13 mouse cellular contexts compared by ENCODE assay signal in genomic region chr10:80496421-80496820, GRCm38 (mm10). TPM values are rescaled to one million over a fixed set of nuclear protein-coding genes. Genes with fewer than 3 reads are reported as not detected.
DNase-seq lines count a peak whose midpoint lies in the region; ATAC-seq and TF ChIP-seq lines count a peak whose summit lies in the region.
"Had no signal": no experiment of that assay in that cellular context is flagged by ENCODE, and none has a peak within 500 bp of the region (broad histone marks: within the 10 kb centered on the region; RNA-seq: fewer than 3 reads in every experiment).

No protein-coding gene starts in this region.

- H3K4me2 ChIP-seq in kidney, embryonic 15.5 days = peak overlapping the region; percentile 69
- H3K4me2 ChIP-seq in hindbrain, embryonic 16.5 days (ENCODE audit: low read length) = peak overlapping the region; percentile 10; the same call in 1 of the 2 replicates
- peak overlapping the region; percentile 53 for H3K4me2 ChIP-seq in midbrain, embryonic 12.5 days (replicated peaks)
- H3K4me2 ChIP-seq in stomach, postnatal 0 days (replicated peaks; ENCODE audit: low read depth) = no peak overlapping the region

- ATAC-seq in kidney, embryonic 15.5 days (replicated peaks; ENCODE audit: low FRiP score) = no peak
- no peak; the same call in 1 of the 2 replicates for ATAC-seq in hindbrain, embryonic 16.5 days
- no peak for ATAC-seq in midbrain, embryonic 12.5 days (ENCODE audit: low FRiP score, low read depth)
- ATAC-seq in stomach, postnatal 0 days (ENCODE audit: low FRiP score, low TSS enrichment) = no peak

- no peaks in the 10 kb centered on the region for H3K9me3 ChIP-seq in kidney, embryonic 15.5 days (replicated peaks)
- no peaks in the 10 kb centered on the region for H3K9me3 ChIP-seq in hindbrain, embryonic 16.5 days (ENCODE audit: control insufficient read depth, low read length)
- H3K9me3 ChIP-seq in midbrain, embryonic 12.5 days = no peaks in the 10 kb centered on the region
- H3K9me3 ChIP-seq in stomach, postnatal 0 days (ENCODE audit: control insufficient read depth, low read length) = no peaks in the 10 kb centered on the region

- H3K27me3 ChIP-seq in kidney, embryonic 15.5 days = peaks cover 100% of the 10 kb centered on the region
- H3K27me3 ChIP-seq in hindbrain, embryonic 16.5 days (replicated peaks; ENCODE audit: control insufficient read depth, insufficient read depth, low read length) = peaks cover 84% of the 10 kb centered on the region
- H3K27me3 ChIP-seq in midbrain, embryonic 12.5 days = peaks cover 100% of the 10 kb centered on the region
- H3K27me3 ChIP-seq in stomach, postnatal 0 days (ENCODE audit: control insufficient read depth, insufficient read depth, low read length) = peaks cover 45% of the 10 kb centered on the region

- under 1% methylated on average over 20 of the region's 20 CpGs for WGBS in kidney, embryonic 15.5 days
- 0% methylated on average over 20 of the region's 20 CpGs for WGBS in hindbrain, embryonic 16.5 days
- WGBS in midbrain, embryonic 12.5 days = under 1% methylated on average over 20 of the region's 20 CpGs
- WGBS in stomach, postnatal 0 days = under 1% methylated on average over 20 of the region's 20 CpGs

- no peak for TF ChIP-seq CTCF in stomach, postnatal 0 days (IDR thresholded peaks at IDR 0.05; ENCODE audit: low read depth)

- no peak for TF ChIP-seq EP300 in stomach, postnatal 0 days (optimal IDR thresholded peaks at IDR 0.05)

- H3K27ac ChIP-seq in kidney, embryonic 15.5 days = no peak overlapping the region
- H3K27ac ChIP-seq in hindbrain, embryonic 16.5 days (ENCODE audit: low read depth, low read length) = no peak overlapping the region
- H3K27ac ChIP-seq in midbrain, embryonic 12.5 days (replicated peaks) = peak overlapping the region; percentile 75
- H3K27ac ChIP-seq in stomach, postnatal 0 days (replicated peaks) = no peak overlapping the region
- H3K27ac ChIP-seq: left cerebral cortex, adult 2 months had no signal

- peaks cover 31% of the 10 kb centered on the region for H3K4me1 ChIP-seq in kidney, embryonic 15.5 days
- peaks cover 17% of the 10 kb centered on the region for H3K4me1 ChIP-seq in hindbrain, embryonic 16.5 days (ENCODE audit: control insufficient read depth, insufficient read depth, low read depth, low read length)
- H3K4me1 ChIP-seq in midbrain, embryonic 12.5 days = peaks cover 30% of the 10 kb centered on the region
- peaks cover 2% of the 10 kb centered on the region; the same call in 1 of the 2 replicates for H3K4me1 ChIP-seq in stomach, postnatal 0 days (replicated peaks; ENCODE audit: control insufficient read depth, insufficient read depth)

- no peak for DNase-seq in kidney, adult 18-20 months
- DNase-seq in stomach, postnatal 0 days (ENCODE audit: low spot score) = no peak
- no peak for DNase-seq in kidney, postnatal 10 days
- no peak for DNase-seq in left cerebral cortex, adult 18-20 months (ENCODE audit: low spot score in 2 of 2)
- DNase-seq in adrenal gland, postnatal 4 days (ENCODE audit: low spot score in 2 of 2) = no peak
- DNase-seq: gastrocnemius, postnatal 25 days; lung, postnatal 36 days had no signal

- H3K9ac ChIP-seq in kidney, embryonic 15.5 days = no peak overlapping the region
- peak overlapping the region; percentile 8; the same call in 1 of the 2 replicates for H3K9ac ChIP-seq in hindbrain, embryonic 16.5 days (ENCODE audit: low read depth, low read length)
- H3K9ac ChIP-seq in midbrain, embryonic 12.5 days (replicated peaks) = peak overlapping the region; percentile 57; the same call in 1 of the 2 replicates
- H3K9ac ChIP-seq in stomach, postnatal 0 days (ENCODE audit: low read length) = no peak overlapping the region

- H3K36me3 ChIP-seq in kidney, embryonic 15.5 days = no peaks in the 10 kb centered on the region
- H3K36me3 ChIP-seq in hindbrain, embryonic 16.5 days (ENCODE audit: control insufficient read depth, insufficient read depth, low read length) = no peaks in the 10 kb centered on the region
- no peaks in the 10 kb centered on the region for H3K36me3 ChIP-seq in midbrain, embryonic 12.5 days
- no peaks in the 10 kb centered on the region for H3K36me3 ChIP-seq in stomach, postnatal 0 days (ENCODE audit: control insufficient read depth, insufficient read depth, low read length)

- no peak overlapping the region; the same call in 1 of the 2 replicates for H3K4me3 ChIP-seq in kidney, embryonic 15.5 days (replicated peaks)
- H3K4me3 ChIP-seq in hindbrain, embryonic 16.5 days (ENCODE audit: low read length) = peak overlapping the region; percentile 8
- H3K4me3 ChIP-seq in midbrain, embryonic 12.5 days = peak overlapping the region; percentile 46
- peak overlapping the region; percentile 19 for H3K4me3 ChIP-seq in stomach, postnatal 0 days (ENCODE audit: low read depth, low read length)
- H3K4me3 ChIP-seq: left cerebral cortex, adult 2 months had no signal

RNA-seq across cellular contexts. Expression of gene Onecut3, which starts 1.8 kb away (rescaled TPM):
- polyA plus RNA-seq in kidney, embryonic 15.5 days (2015; fragmentation: Nextera tagmentation; extraction: Ambion mirVana) = not detected in 2 replicates
- 1.2 and 1.3 TPM in 2 replicates for polyA plus RNA-seq in hindbrain, embryonic 16.5 days (2015; fragmentation: Nextera tagmentation; extraction: Ambion mirVana)
- polyA plus RNA-seq in midbrain, embryonic 12.5 days (2016; fragmentation: Nextera tagmentation; extraction: Ambion mirVana) = 2.8 and 3.2 TPM in 2 replicates
- 0.01 and 0.02 TPM in 2 replicates for polyA plus RNA-seq in stomach, postnatal 0 days (2015; fragmentation: Nextera tagmentation; extraction: Ambion mirVana)
- not detected for total RNA-seq in left cerebral cortex, adult 18-20 months (2021)
- total RNA-seq in adrenal gland, postnatal 4 days (2021) = not detected
- total RNA-seq: gastrocnemius, postnatal 25 days; left cerebral cortex, adult 2 months had no signal
- polyA plus RNA-seq: kidney, embryonic 14.5 days; thymus, postnatal 0 days had no signal

RNA-seq across cellular contexts. Expression of gene Atp8b3, which starts 42.5 kb away (rescaled TPM):
- polyA plus RNA-seq in kidney, embryonic 15.5 days (2015; fragmentation: Nextera tagmentation; extraction: Ambion mirVana) = 0.23 TPM in 2 replicates
- 1.5 and 1.6 TPM in 2 replicates for polyA plus RNA-seq in hindbrain, embryonic 16.5 days (2015; fragmentation: Nextera tagmentation; extraction: Ambion mirVana)
- polyA plus RNA-seq in midbrain, embryonic 12.5 days (2016; fragmentation: Nextera tagmentation; extraction: Ambion mirVana) = 0.78 and 0.97 TPM in 2 replicates
- polyA plus RNA-seq in stomach, postnatal 0 days (2015; fragmentation: Nextera tagmentation; extraction: Ambion mirVana) = 0.02 and 0.10 TPM in 2 replicates
- under 1 TPM; 0.12 to 0.21 TPM for total RNA-seq in left cerebral cortex, adult 18-20 months (2021)
- total RNA-seq in adrenal gland, postnatal 4 days (2021) = under 1 TPM; 0.50 to 0.82 TPM
- total RNA-seq: gastrocnemius, postnatal 25 days had no signal
- polyA plus RNA-seq: thymus, postnatal 0 days had no signal

Comparison
In these comparisons a context has a peak if more than half of its experiments do, and no peak if none do; other contexts are left out.
1. H3K9ac ChIP-seq: peak in hindbrain, embryonic 16.5 days (single experiment) and midbrain, embryonic 12.5 days (single experiment); none in kidney, embryonic 15.5 days (single experiment) and stomach, postnatal 0 days (single experiment).